Comparison of ENCODE assay signal across 18 mouse cellular contexts in the genomic region with DNA sequence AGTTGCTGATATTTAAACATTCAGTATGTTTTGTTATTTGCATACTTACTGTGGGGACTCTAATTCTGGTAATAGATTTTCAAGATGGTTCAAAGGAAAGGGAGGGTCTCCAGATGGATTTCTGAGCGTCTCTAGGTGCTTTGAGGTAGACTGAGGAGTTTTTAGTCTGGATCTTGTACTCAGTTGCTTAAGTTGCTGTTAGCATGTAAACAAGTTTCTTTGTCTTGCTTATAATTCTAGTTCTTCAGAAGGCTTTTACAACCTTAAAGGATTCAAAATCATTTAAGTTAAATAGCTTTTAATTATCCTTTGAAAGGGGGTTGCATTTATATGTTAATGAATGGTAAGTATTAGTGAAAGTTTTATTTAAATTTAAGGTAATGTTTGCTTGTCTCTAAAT. TPM values are rescaled to one million over a fixed set of nuclear protein-coding genes. Genes with fewer than 3 reads are reported as not detected.
DNase-seq lines count a peak whose midpoint lies in the region; ATAC-seq lines count a peak whose summit lies in the region.
"Had no signal": no experiment of that assay in that cellular context is flagged by ENCODE, and none has a peak within 500 bp of the region (broad histone marks: within the 10 kb centered on the region; RNA-seq: fewer than 3 reads in every experiment).

No protein-coding gene starts in this region.

- no peak overlapping the region for H3K4me3 ChIP-seq in heart, embryonic 14.5 days (ENCODE audit: control insufficient read depth in 1 of 2, insufficient read depth in 1 of 2, low read depth in 1 of 2, low read length in 2 of 2)
- no peak overlapping the region for H3K4me3 ChIP-seq in limb, embryonic 13.5 days
- no peak overlapping the region for H3K4me3 ChIP-seq in limb, embryonic 10.5 days
- H3K4me3 ChIP-seq in embryonic facial prominence, embryonic 14.5 days (ENCODE audit: low read depth, low read length): no peak overlapping the region
- H3K4me3 ChIP-seq: erythroblast, embryonic 14.5 days; limb, embryonic 12.5 days had no signal

- H3K9me3 ChIP-seq in heart, embryonic 14.5 days (ENCODE audit: control insufficient read depth, low read length): no peaks in the 10 kb centered on the region
- no peaks in the 10 kb centered on the region for H3K9me3 ChIP-seq in limb, embryonic 13.5 days
- no peaks in the 10 kb centered on the region for H3K9me3 ChIP-seq in limb, embryonic 10.5 days (replicated peaks)
- H3K9me3 ChIP-seq in embryonic facial prominence, embryonic 14.5 days (ENCODE audit: control insufficient read depth, low read length): no peaks in the 10 kb centered on the region
- H3K9me3 ChIP-seq: heart, embryonic 15.5 days; limb, embryonic 12.5 days had no signal

- no peak for ATAC-seq in heart, embryonic 14.5 days (ENCODE audit: insufficient number of reproducible peaks, insufficient read depth, low FRiP score, low read depth)
- ATAC-seq in limb, embryonic 13.5 days (ENCODE audit: low FRiP score, low read depth): no peak
- no peak for ATAC-seq in embryonic facial prominence, embryonic 14.5 days (ENCODE audit: low read depth)
- ATAC-seq: CD4-positive, CD25-positive, alpha-beta regulatory T cell, adult 4 months; liver, postnatal 0 days had no signal

- WGBS in heart, embryonic 14.5 days: 27% methylated on average over 1 of the region's 1 CpGs
- 23% methylated on average over 1 of the region's 1 CpGs for WGBS in limb, embryonic 13.5 days
- WGBS in limb, embryonic 10.5 days: 19% methylated on average over 1 of the region's 1 CpGs
- WGBS in embryonic facial prominence, embryonic 14.5 days: 15% methylated on average over 1 of the region's 1 CpGs

- no peaks in the 10 kb centered on the region; a peak in 1 of 4 replicates for H3K4me1 ChIP-seq in heart, embryonic 14.5 days (ENCODE audit: control insufficient read depth in 2 of 2, insufficient read depth in 2 of 2, low read length in 2 of 2)
- H3K4me1 ChIP-seq in limb, embryonic 13.5 days: peaks cover 22% of the 10 kb centered on the region
- H3K4me1 ChIP-seq in limb, embryonic 10.5 days: peaks cover 19% of the 10 kb centered on the region
- peaks cover 12% of the 10 kb centered on the region for H3K4me1 ChIP-seq in embryonic facial prominence, embryonic 14.5 days (ENCODE audit: control insufficient read depth, insufficient read depth, low read length)

- no peaks in the 10 kb centered on the region for H3K27me3 ChIP-seq in heart, embryonic 14.5 days (ENCODE audit: control insufficient read depth, insufficient read depth, low read length)
- H3K27me3 ChIP-seq in limb, embryonic 13.5 days: no peaks in the 10 kb centered on the region
- H3K27me3 ChIP-seq in limb, embryonic 10.5 days (ENCODE audit: low read depth, poor library complexity, severe bottlenecking): no peaks in the 10 kb centered on the region
- H3K27me3 ChIP-seq in embryonic facial prominence, embryonic 14.5 days (replicated peaks; ENCODE audit: control insufficient read depth, insufficient read depth, low read length): no peaks in the 10 kb centered on the region
- H3K27me3 ChIP-seq: heart, embryonic 15.5 days; limb, embryonic 12.5 days had no signal

- H3K27ac ChIP-seq in heart, embryonic 14.5 days (replicated peaks in 1 of 2; ENCODE audit: control insufficient read depth in 1 of 2, insufficient read depth in 1 of 2, low read depth in 2 of 2, low read length in 2 of 2): no peak overlapping the region
- no peak overlapping the region for H3K27ac ChIP-seq in limb, embryonic 13.5 days
- no peak overlapping the region for H3K27ac ChIP-seq in limb, embryonic 10.5 days
- no peak overlapping the region for H3K27ac ChIP-seq in embryonic facial prominence, embryonic 14.5 days (replicated peaks; ENCODE audit: low read depth, low read length)
- H3K27ac ChIP-seq: heart, embryonic 15.5 days; limb, embryonic 12.5 days had no signal

- DNase-seq in heart, adult 9 months (ENCODE audit: low spot score in 2 of 2): no peak
- DNase-seq in limb, embryonic 10.5 days (ENCODE audit: low spot score): no peak
- peak; percentile 48 for DNase-seq in R1 (ENCODE audit: low read depth, low spot score)
- DNase-seq in embryonic facial prominence, embryonic 14.5 days (ENCODE audit: low spot score): no peak
- no peak for DNase-seq in spleen, postnatal 4 days (ENCODE audit: low spot score in 2 of 2)
- DNase-seq: cerebellum, adult 8-10 months; kidney, adult 2 months; kidney, postnatal 36 days; layer of hippocampus, postnatal 36 days; liver, postnatal 0 days; right cerebral cortex, postnatal 25 days; thymus, postnatal 25 days had no signal

- peak overlapping the region; percentile 9; the same call in 1 of the 2 replicates for H3K9ac ChIP-seq in heart, embryonic 14.5 days (ENCODE audit: low read length)
- H3K9ac ChIP-seq in limb, embryonic 13.5 days: no peak overlapping the region
- no peak overlapping the region for H3K9ac ChIP-seq in embryonic facial prominence, embryonic 14.5 days (ENCODE audit: low read depth, low read length)
- H3K9ac ChIP-seq: heart, embryonic 15.5 days; limb, embryonic 12.5 days; liver, postnatal 0 days had no signal

- H3K36me3 ChIP-seq in heart, embryonic 14.5 days (ENCODE audit: control insufficient read depth, insufficient read depth, low read length): no peaks in the 10 kb centered on the region
- H3K36me3 ChIP-seq in limb, embryonic 13.5 days: no peaks in the 10 kb centered on the region
- H3K36me3 ChIP-seq in limb, embryonic 10.5 days: no peaks in the 10 kb centered on the region
- no peaks in the 10 kb centered on the region for H3K36me3 ChIP-seq in embryonic facial prominence, embryonic 14.5 days (ENCODE audit: control insufficient read depth, insufficient read depth, low read length)
- H3K36me3 ChIP-seq: heart, embryonic 15.5 days; limb, embryonic 12.5 days had no signal

- H3K4me2 ChIP-seq in heart, embryonic 14.5 days (ENCODE audit: low read length): peak overlapping the region; percentile 36
- 0 out of 2 replicates have a peak overlapping the region, but pooled peaks have one; percentile 16 for H3K4me2 ChIP-seq in limb, embryonic 13.5 days (replicated peaks)
- H3K4me2 ChIP-seq in embryonic facial prominence, embryonic 14.5 days (ENCODE audit: low read depth, low read length): peak overlapping the region; percentile 15; the same call in 1 of the 2 replicates
- H3K4me2 ChIP-seq: limb, embryonic 12.5 days had no signal

RNA-seq across cellular contexts. Expression of a gene that starts 5.0 kb away (rescaled TPM):
- polyA plus RNA-seq in heart, embryonic 14.5 days (2014; fragmentation: Nextera tagmentation; extraction: Ambion mirVana): 40.5 and 43.2 TPM in 2 replicates
- 26.1 and 31.0 TPM in 2 replicates for polyA plus RNA-seq in limb, embryonic 13.5 days (2015; fragmentation: Nextera tagmentation; extraction: Ambion mirVana)
- polyA plus RNA-seq in limb, embryonic 10.5 days (2016; fragmentation: Nextera tagmentation; extraction: Ambion mirVana): 7.8 and 11.1 TPM in 2 replicates
- polyA plus RNA-seq in embryonic facial prominence, embryonic 14.5 days (2014; fragmentation: Nextera tagmentation; extraction: Ambion mirVana): 22.6 and 22.8 TPM in 2 replicates
- polyA plus RNA-seq: erythroblast, embryonic 14.5 days had no signal
